Mouse (Mus musculus) kidney, embryonic 14.5 days (tissue): ENCODE data around the gene Emx1. TPM values are rescaled to one million over a fixed set of nuclear protein-coding genes. Genes with fewer than 3 reads are reported as not detected.

Source experiments
- ATAC-seq: fragments of 200-750 bp; cut with Nextera tagmentation; 2 replicates; pipeline ENCODE4 v1.8.0; 2017; ENCODE audit warnings: moderate number of reproducible peaks, mild to moderate bottlenecking, moderate TSS enrichment, moderate library complexity; ENCODE audit not compliant: low FRiP score, low TSS enrichment
- H3K27ac ChIP-seq: fragments of 300-500 bp; sonication (generic); 2 replicates; pipeline ENCODE4 v1.5.1; 2014; ENCODE audit warnings: low read depth, mild to moderate bottlenecking, low read length, moderate library complexity, mixed read lengths
- H3K27me3 ChIP-seq: fragments of 300-500 bp; sonication (generic); 2 replicates; pipeline ENCODE4 v1.6.1; 2014; ENCODE audit warnings: mild to moderate bottlenecking, low read length; ENCODE audit not compliant: control insufficient read depth, insufficient read depth
- H3K36me3 ChIP-seq: fragments of 300-500 bp; sonication (generic); 2 replicates; pipeline ENCODE4 v1.6.1; 2014; ENCODE audit warnings: low read length, mixed read lengths; ENCODE audit not compliant: control insufficient read depth, insufficient read depth
- H3K4me1 ChIP-seq: fragments of 300-500 bp; sonication (generic); 2 replicates; pipeline ENCODE4 v1.6.1; 2014; ENCODE audit warnings: low read length, mixed read lengths; ENCODE audit not compliant: control insufficient read depth, insufficient read depth
- H3K4me2 ChIP-seq: fragments of 300-500 bp; sonication (generic); replicated peaks from 2 replicates; pipeline ENCODE4 v1.6.1; 2014; ENCODE audit warnings: low read depth, mild to moderate bottlenecking, low read length
- H3K4me3 ChIP-seq: fragments of 300-500 bp; sonication (generic); 2 replicates; pipeline ENCODE4 v1.5.1; 2014; ENCODE audit warnings: mild to moderate bottlenecking, low read length
- H3K9ac ChIP-seq: fragments of 300-500 bp; sonication (generic); 2 replicates; pipeline ENCODE4 v1.6.1; 2014; ENCODE audit warnings: low read depth, mild to moderate bottlenecking, low read length, moderate library complexity
- H3K9me3 ChIP-seq: fragments of 300-500 bp; sonication (generic); 2 replicates; pipeline ENCODE4 v1.6.1; 2016; ENCODE audit warnings: low read length; ENCODE audit not compliant: control insufficient read depth
- WGBS: fragments of 180-500 bp; shearing (Covaris S2); extraction: QIAGEN DNeasy Blood & Tissue Kit; methylation state at CpG from one replicate; pipeline ENCODE4 v1.1.7; 2014; 5-methylcytosine and 5-hydroxymethylcytosine counted together
- polyA plus RNA-seq: library from polyadenylated mRNA; unstranded; fragments of >200 nt; fragmentation: Nextera tagmentation; extraction: Ambion mirVana; gene quantifications from 2 replicates; pipeline ENCODE4 v1.2.1, GENCODE M21; 2014

The Emx1 gene
- polyA plus RNA-seq, 1 experiment from 2014 or later: 8.5 TPM

- Histone ChIP-seq H3K4me2 (no peak overlapping the region), H3K9me3 (no peaks in the 10 kb centered on the region), H3K4me1 (peaks cover 22% of the 10 kb centered on the region), H3K36me3 (no peaks in the 10 kb centered on the region), H3K27ac (no peak overlapping the region), H3K4me3 (no peak overlapping the region), H3K27me3 (no peaks in the 10 kb centered on the region), H3K9ac (no peak overlapping the region)
- WGBS: 25% methylated on average over 7 of the region's 7 CpGs
- no peak for ATAC-seq
These were observed 45.8 kb downstream of the Emx1 start for GRCm38 (mm10) chr6:85232836-85233623.

- no peak overlapping the region for H3K4me3 ChIP-seq
- no peaks in the 10 kb centered on the region for H3K9me3 ChIP-seq
- H3K27ac ChIP-seq: no peak overlapping the region
- H3K9ac ChIP-seq: no peak overlapping the region
- ATAC-seq: no peak
- 54% methylated on average over 5 of the region's 5 CpGs for WGBS
- H3K27me3 ChIP-seq: no peaks in the 10 kb centered on the region
- H3K4me1 ChIP-seq: peaks cover 22% of the 10 kb centered on the region
- no peaks in the 10 kb centered on the region for H3K36me3 ChIP-seq
- no peak overlapping the region for H3K4me2 ChIP-seq
These were observed 47.6 kb downstream of the Emx1 start for GRCm38 (mm10) chr6:85234796-85235195.

- no peaks in the 10 kb centered on the region for H3K27me3 ChIP-seq
- H3K4me1 ChIP-seq: peaks cover 12% of the 10 kb centered on the region
- no peak overlapping the region for H3K4me3 ChIP-seq
- no peak overlapping the region for H3K27ac ChIP-seq
- no peak overlapping the region for H3K9ac ChIP-seq
- H3K36me3 ChIP-seq: no peaks in the 10 kb centered on the region
- 51% methylated on average over 5 of the region's 5 CpGs for WGBS
- H3K9me3 ChIP-seq: no peaks in the 10 kb centered on the region
- H3K4me2 ChIP-seq: no peak overlapping the region
- no peak for ATAC-seq
These were observed 49.8 kb downstream of the Emx1 start for GRCm38 (mm10) chr6:85237001-85237400.

GRCm38 (mm10) chr6:85237595-85238337 is 50.5 kb downstream of the Emx1 start:
- no peak for ATAC-seq
- Histone ChIP-seq H3K36me3 (no peaks in the 10 kb centered on the region), H3K4me1 (peaks cover 8% of the 10 kb centered on the region; the same call in 1 of the 2 replicates)

GRCm38 (mm10) chr6:85239044-85239489 is 51.8 kb downstream of the Emx1 start:
- Histone ChIP-seq H3K9me3 (no peaks in the 10 kb centered on the region), H3K4me3 (no peak overlapping the region), H3K4me1 (peaks cover 8% of the 10 kb centered on the region; the same call in 1 of the 2 replicates), H3K9ac (no peak overlapping the region), H3K36me3 (no peaks in the 10 kb centered on the region), H3K27ac (no peak overlapping the region), H3K27me3 (no peaks in the 10 kb centered on the region), H3K4me2 (no peak overlapping the region; the same call in 1 of the 2 replicates)
- ATAC-seq: peak; percentile 55; the same call in 1 of the 2 replicates
- WGBS: 10% methylated on average over 4 of the region's 4 CpGs

More at GRCm38 (mm10) chr6:85237595-85238337, 50.5 kb downstream of the Emx1 start:
- Histone ChIP-seq H3K4me3 (no peak overlapping the region), H3K9ac (no peak overlapping the region), H3K9me3 (no peaks in the 10 kb centered on the region), H3K4me2 (no peak overlapping the region), H3K27ac (no peak overlapping the region), H3K27me3 (no peaks in the 10 kb centered on the region)
- WGBS: 58% methylated on average over 10 of the region's 10 CpGs

- Histone ChIP-seq H3K4me3 (no peak overlapping the region), H3K36me3 (no peaks in the 10 kb centered on the region), H3K4me1 (no peaks in the 10 kb centered on the region; the same call in 1 of the 2 replicates), H3K27me3 (no peaks in the 10 kb centered on the region), H3K4me2 (no peak overlapping the region), H3K27ac (no peak overlapping the region), H3K9ac (no peak overlapping the region), H3K9me3 (no peaks in the 10 kb centered on the region)
- no peak for ATAC-seq
- WGBS: 78% methylated on average over 9 of the region's 9 CpGs
These were observed 62.6 kb downstream of the Emx1 start for GRCm38 (mm10) chr6:85249821-85250220.

GRCm38 (mm10) chr6:85250811-85251241 is 63.6 kb downstream of the Emx1 start:
- ATAC-seq: no peak
- no peaks in the 10 kb centered on the region for H3K9me3 ChIP-seq
- no peak overlapping the region for H3K9ac ChIP-seq
- 53% methylated on average over 6 of the region's 6 CpGs for WGBS
- H3K4me1 ChIP-seq: no peaks in the 10 kb centered on the region; the same call in 1 of the 2 replicates
- H3K4me2 ChIP-seq: no peak overlapping the region
- H3K27me3 ChIP-seq: no peaks in the 10 kb centered on the region
- H3K4me3 ChIP-seq: no peak overlapping the region
- H3K27ac ChIP-seq: no peak overlapping the region
- H3K36me3 ChIP-seq: no peaks in the 10 kb centered on the region

GRCm38 (mm10) chr6:85252251-85253058 is 65.2 kb downstream of the Emx1 start:
- H3K9ac ChIP-seq: no peak overlapping the region
- WGBS: 52% methylated on average over 17 of the region's 17 CpGs
- H3K4me1 ChIP-seq: no peaks in the 10 kb centered on the region; the same call in 1 of the 2 replicates
- H3K36me3 ChIP-seq: no peaks in the 10 kb centered on the region
- no peaks in the 10 kb centered on the region for H3K9me3 ChIP-seq
- ATAC-seq: peak; percentile 41
- H3K27me3 ChIP-seq: no peaks in the 10 kb centered on the region
- no peak overlapping the region for H3K4me2 ChIP-seq
- H3K4me3 ChIP-seq: no peak overlapping the region
- peak overlapping the region; percentile 48 for H3K27ac ChIP-seq
